Mouse (Mus musculus) neutrophil, adult 5-6 weeks (primary cell): ENCODE measurements around the gene Anln. TPM values are rescaled to one million over a fixed set of nuclear protein-coding genes. Genes with fewer than 3 reads are reported as not detected.
"Not testable (repeated sequence)": the region's sequence is repeated elsewhere in the genome, so short reads cannot be mapped to it uniquely, and the experiment has no call there.

Experiments used
- ATAC-seq: fragments of 151-379, 151-347 bp; 2 replicates; pipeline ENCODE4 v1.8.0; 2017; ENCODE audit warnings: mild to moderate bottlenecking, moderate TSS enrichment; ENCODE audit not compliant: insufficient number of reproducible peaks, poor library complexity, low FRiP score, severe bottlenecking; ENCODE audit errors: extremely low read depth
- total RNA-seq: library from RNA; stranded (forward); fragments of 200-1000 nt; gene quantifications from 2 replicates; pipeline ENCODE4 v1.2.3, GENCODE M21; 2017

Anln gene
- total RNA-seq, 1 experiment from 2014 or later, result 5.0 TPM

GRCm38 (mm10) chr9:22337217-22337616, 51.8 kb downstream of the Anln start:
- ATAC-seq, result no peak

GRCm38 (mm10) chr9:22327475-22328387, 61.3 kb downstream of the Anln start:
- peak; percentile 95 for ATAC-seq

GRCm38 (mm10) chr9:22327099-22327474, 61.9 kb downstream of the Anln start:
- no peak for ATAC-seq

- peak; percentile 59 for ATAC-seq
Measured at GRCm38 (mm10) chr9:22324579-22324978, 64.4 kb downstream of the Anln start.

- ATAC-seq, result no peak
Measured at GRCm38 (mm10) chr9:22322381-22323211, 66.4 kb downstream of the Anln start.

- no peak for ATAC-seq
Measured at GRCm38 (mm10) chr9:22319109-22319508, 69.9 kb downstream of the Anln start.

- not testable (repeated sequence) for ATAC-seq
Measured at GRCm38 (mm10) chr9:22316047-22316446, 72.9 kb downstream of the Anln start.

- no peak for ATAC-seq
Measured at GRCm38 (mm10) chr9:22314066-22314465, 74.9 kb downstream of the Anln start.

GRCm38 (mm10) chr9:22313218-22313617, 75.8 kb downstream of the Anln start:
- ATAC-seq, result no peak

GRCm38 (mm10) chr9:22309651-22310050, 79.3 kb downstream of the Anln start:
- no peak for ATAC-seq

- not testable (repeated sequence) for ATAC-seq
Measured at GRCm38 (mm10) chr9:22307920-22308262, 81.1 kb downstream of the Anln start.

GRCm38 (mm10) chr9:22307156-22307919, 81.7 kb downstream of the Anln start, which contains the start of gene Zfp810:
Gene Zfp810, minus strand, starts transcription at chr9:22307648.
- ATAC-seq, result peak; percentile 99

- no peak for ATAC-seq
Measured at GRCm38 (mm10) chr9:22306726-22307125, 82.3 kb downstream of the Anln start.

- ATAC-seq, result no peak
Measured at GRCm38 (mm10) chr9:22302199-22302598, 86.8 kb downstream of the Anln start.

Other genes starting within 250 kb of the Anln start
- 13.0 and 16.6 TPM in 2 replicates for gene Pigyl, start 232.3 kb downstream of the Anln start, total RNA-seq
- not detected in 2 replicates for gene Zfp872, start 201.1 kb downstream of the Anln start, total RNA-seq
- 49.2 and 51.3 TPM in 2 replicates for gene Zfp809, start 163.5 kb downstream of the Anln start, total RNA-seq
- gene Zfp599, start 129.3 kb downstream of the Anln start, total RNA-seq, result 1.6 and 1.7 TPM in 2 replicates
- gene Zfp810, start 81.5 kb downstream of the Anln start, total RNA-seq, result 13.9 and 20.4 TPM in 2 replicates
- 11.0 and 15.4 TPM in 2 replicates for gene 9530077C05Rik, start 22.3 kb upstream of the Anln start, total RNA-seq
- not detected in 2 replicates for gene Gm17545, start 65.1 kb upstream of the Anln start, total RNA-seq
- 180 and 214 TPM in 2 replicates for gene Rp9, start 80.6 kb upstream of the Anln start, total RNA-seq
- gene Bbs9, start 86.5 kb upstream of the Anln start, total RNA-seq, result 24.6 and 27.1 TPM in 2 replicates